Mouse (Mus musculus): ENCODE measurements at regions not wholly inside any gene's neighbourhood (a gene's known extent, or its start where the extent isn't known, plus 50 kb on each side); places are given as distances from the start of the nearest gene placed in this dataset.

DNA sequence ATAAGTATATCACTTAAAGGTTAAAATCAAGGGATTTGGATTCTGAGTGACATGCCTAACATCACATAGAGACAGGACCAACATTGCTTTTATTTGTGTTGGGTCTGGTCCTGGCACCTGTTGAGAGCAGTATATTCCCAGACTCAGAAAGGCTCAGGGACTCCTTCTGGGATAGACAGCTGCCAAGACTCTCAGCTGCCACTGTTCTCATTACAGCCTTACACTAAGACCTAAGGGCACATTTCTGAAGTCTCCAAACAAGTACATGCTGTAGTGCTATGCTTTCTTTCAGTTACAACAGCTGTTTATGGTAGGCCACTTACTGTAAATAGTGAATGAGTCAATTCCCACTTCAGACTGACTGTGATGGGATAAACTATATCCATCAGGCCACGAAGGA lies 77.7 kb upstream of the Fam13a start:
- in situ Hi-C loops (cut with MboI; ENCODE audit: low pct_ligation_motif_present, low pct_unique_long_range_greater_than_20kb, low sequenced_read_pairs) = no loop called here
- dilution Hi-C loops (cut with MboI; ENCODE audit: extremely low pct_ligation_motif_present, extremely low pct_unique_long_range_greater_than_20kb, low sequenced_read_pairs) = no loop called here

DNA sequence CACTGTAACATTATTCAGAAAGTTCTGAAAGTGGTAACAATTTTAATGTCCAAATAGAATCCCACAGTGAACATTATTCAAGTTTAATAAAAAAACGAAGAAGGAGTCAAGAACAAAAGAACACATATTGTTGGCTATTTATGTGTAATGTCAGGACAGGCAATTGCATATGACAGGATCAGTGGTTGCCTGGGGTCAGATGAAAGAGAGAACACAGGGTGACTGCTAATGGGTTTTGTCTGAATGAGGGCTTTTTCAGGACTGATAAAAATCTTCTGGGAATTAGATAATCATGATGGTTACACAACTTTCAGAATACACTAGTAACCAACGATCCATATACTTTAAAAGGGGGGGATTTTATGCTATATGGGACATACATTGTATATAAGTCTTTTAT lies 79.6 kb upstream of the Fam13a start:
- no peak overlapping the region for H3K27ac ChIP-seq (ENCODE audit: insufficient read depth, low read depth)
- H3K4me2 ChIP-seq (ENCODE audit: insufficient read depth, low read depth, poor library complexity, severe bottlenecking) = no peak overlapping the region
- H3K36me3 ChIP-seq (replicated peaks in 1 of 2; ENCODE audit: control insufficient read depth in 1 of 2, insufficient read depth in 1 of 2, low read length in 1 of 2) = no peaks in the 10 kb centered on the region
- H3K27me3 ChIP-seq (replicated peaks) = no peaks in the 10 kb centered on the region
- H3K9me3 ChIP-seq (replicated peaks; ENCODE audit: low read length) = no peaks in the 10 kb centered on the region
- dilution Hi-C loops (cut with MboI; ENCODE audit: extremely low pct_ligation_motif_present, extremely low pct_unique_long_range_greater_than_20kb, low sequenced_read_pairs) (no loop called here), in situ Hi-C loops (cut with MboI; ENCODE audit: low pct_ligation_motif_present, low pct_unique_long_range_greater_than_20kb, low sequenced_read_pairs) (no loop called here)
- no peak overlapping the region for H3K9ac ChIP-seq (ENCODE audit: insufficient read depth, low read depth)
- DNase-seq (ENCODE audit: extremely low read depth) = no peak
- no peaks in the 10 kb centered on the region for H3K4me1 ChIP-seq (ENCODE audit: control insufficient read depth in 1 of 2, insufficient read depth in 2 of 2)
- H3K79me2 ChIP-seq (replicated peaks; ENCODE audit: control insufficient read depth, extremely low read depth, insufficient read depth, poor library complexity, severe bottlenecking) = no peaks in the 10 kb centered on the region
- no peak overlapping the region for H3K4me3 ChIP-seq (replicated peaks in 1 of 3; ENCODE audit: low read depth in 2 of 3, low read length in 2 of 3, poor library complexity in 1 of 3)
- TF ChIP-seq JUND (conservative IDR thresholded peaks at IDR 0.05; ENCODE audit: low read depth, low read length) = no peak
- no peak for TF ChIP-seq ETS1 (conservative IDR thresholded peaks at IDR 0.05; ENCODE audit: low read depth, low read length)
- no peak for TF ChIP-seq CTCF (conservative IDR thresholded peaks at IDR 0.05 in 1 of 2, IDR thresholded peaks at IDR 0.05 in 1 of 2; ENCODE audit: low read depth in 2 of 2, low read length in 2 of 2)
- TF ChIP-seq MYC (IDR thresholded peaks at IDR 0.05; ENCODE audit: low read depth, low read length) = no peak
- TF ChIP-seq KAT2A (IDR thresholded peaks at IDR 0.05; ENCODE audit: insufficient replicate concordance, low read length) = no peak
- TF ChIP-seq TCF12 (IDR thresholded peaks at IDR 0.05; ENCODE audit: low read depth, low read length) = no peak
- no peak for TF ChIP-seq ZC3H11A (IDR thresholded peaks at IDR 0.05; ENCODE audit: low read depth, low read length)
- no peak for TF ChIP-seq EP300 (IDR thresholded peaks at IDR 0.05; ENCODE audit: low read length)
- no peak for TF ChIP-seq CHD1 (IDR thresholded peaks at IDR 0.05; ENCODE audit: low read depth, low read length)
- TF ChIP-seq PAX5 (IDR thresholded peaks at IDR 0.05; ENCODE audit: low read length) = no peak
- TF ChIP-seq BHLHE40 (IDR thresholded peaks at IDR 0.05; ENCODE audit: low read depth, low read length) = no peak
- TF ChIP-seq ELF1 (IDR thresholded peaks at IDR 0.05; ENCODE audit: low read depth, low read length) = no peak
- no peak for TF ChIP-seq RAD21 (IDR thresholded peaks at IDR 0.05; ENCODE audit: low read depth, low read length)

More for the DNA sequence above, 77.7 kb upstream of the Fam13a start:
- Histone ChIP-seq H3K27ac (ENCODE audit: insufficient read depth, low read depth) (no peak overlapping the region), H3K9me3 (replicated peaks; ENCODE audit: low read length) (no peaks in the 10 kb centered on the region), H3K9ac (ENCODE audit: insufficient read depth, low read depth) (no peak overlapping the region), H3K79me2 (replicated peaks; ENCODE audit: control insufficient read depth, extremely low read depth, insufficient read depth, poor library complexity, severe bottlenecking) (no peaks in the 10 kb centered on the region), H3K4me2 (ENCODE audit: insufficient read depth, low read depth, poor library complexity, severe bottlenecking) (no peak overlapping the region), H3K27me3 (replicated peaks) (no peaks in the 10 kb centered on the region), H3K4me3 (replicated peaks in 1 of 3; ENCODE audit: low read depth in 2 of 3, low read length in 2 of 3, poor library complexity in 1 of 3) (no peak overlapping the region), H3K36me3 (replicated peaks in 1 of 2; ENCODE audit: control insufficient read depth in 1 of 2, insufficient read depth in 1 of 2, low read length in 1 of 2) (no peaks in the 10 kb centered on the region), H3K4me1 (ENCODE audit: control insufficient read depth in 1 of 2, insufficient read depth in 2 of 2) (no peaks in the 10 kb centered on the region)
- DNase-seq (ENCODE audit: extremely low read depth) = no peak
- no peak for TF ChIP-seq MYC (IDR thresholded peaks at IDR 0.05; ENCODE audit: low read depth, low read length)

DNA sequence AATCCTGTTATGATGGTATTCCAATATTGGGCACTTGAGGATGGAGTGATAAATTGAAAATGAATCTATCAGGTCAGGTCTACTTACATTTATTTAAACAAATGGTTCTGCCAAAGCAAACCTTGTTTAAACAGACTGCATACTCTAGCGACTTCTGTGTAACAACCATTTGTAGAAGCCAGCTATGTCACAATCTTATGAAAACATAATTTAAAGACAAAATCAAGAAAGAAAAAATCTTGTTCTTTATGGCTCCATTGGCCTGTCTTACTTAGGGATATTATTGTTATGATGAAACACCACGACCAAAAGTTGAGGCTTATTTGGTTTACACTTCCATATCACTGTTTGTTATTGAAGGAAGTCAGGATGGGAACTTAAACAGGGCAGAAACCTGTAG lies 80.1 kb upstream of the Fam13a start:
- Histone ChIP-seq H3K4me1 (ENCODE audit: control insufficient read depth in 1 of 2, insufficient read depth in 2 of 2) (no peaks in the 10 kb centered on the region), H3K9ac (ENCODE audit: insufficient read depth, low read depth) (no peak overlapping the region), H3K9me3 (replicated peaks; ENCODE audit: low read length) (no peaks in the 10 kb centered on the region), H3K4me2 (ENCODE audit: insufficient read depth, low read depth, poor library complexity, severe bottlenecking) (no peak overlapping the region), H3K36me3 (replicated peaks in 1 of 2; ENCODE audit: control insufficient read depth in 1 of 2, insufficient read depth in 1 of 2, low read length in 1 of 2) (no peaks in the 10 kb centered on the region), H3K27me3 (replicated peaks) (no peaks in the 10 kb centered on the region), H3K27ac (ENCODE audit: insufficient read depth, low read depth) (no peak overlapping the region), H3K4me3 (replicated peaks in 1 of 3; ENCODE audit: low read depth in 2 of 3, low read length in 2 of 3, poor library complexity in 1 of 3) (no peak overlapping the region), H3K79me2 (replicated peaks; ENCODE audit: control insufficient read depth, extremely low read depth, insufficient read depth, poor library complexity, severe bottlenecking) (no peaks in the 10 kb centered on the region)
- no peak for DNase-seq (ENCODE audit: extremely low read depth)
- dilution Hi-C loops (cut with MboI; ENCODE audit: extremely low pct_ligation_motif_present, extremely low pct_unique_long_range_greater_than_20kb, low sequenced_read_pairs) = no loop called here
- in situ Hi-C loops (cut with MboI; ENCODE audit: low pct_ligation_motif_present, low pct_unique_long_range_greater_than_20kb, low sequenced_read_pairs) = no loop called here
- TF ChIP-seq ZKSCAN1 (IDR thresholded peaks at IDR 0.05; ENCODE audit: borderline replicate concordance, low read depth, low read length) = no peak
- TF ChIP-seq ETS1 (conservative IDR thresholded peaks at IDR 0.05; ENCODE audit: low read depth, low read length) = no peak
- no peak for TF ChIP-seq RAD21 (IDR thresholded peaks at IDR 0.05; ENCODE audit: low read depth, low read length)
- no peak for TF ChIP-seq CHD2 (IDR thresholded peaks at IDR 0.05; ENCODE audit: low read length)
- no peak for TF ChIP-seq HCFC1 (IDR thresholded peaks at IDR 0.05; ENCODE audit: low read depth, low read length)
- TF ChIP-seq UBTF (IDR thresholded peaks at IDR 0.05; ENCODE audit: low read depth, low read length) = no peak
- TF ChIP-seq SMC3 (IDR thresholded peaks at IDR 0.05; ENCODE audit: low read depth, low read length) = no peak
- TF ChIP-seq ZNF384 (IDR thresholded peaks at IDR 0.05; ENCODE audit: low read depth, low read length) = no peak
- no peak for TF ChIP-seq SIN3A (IDR thresholded peaks at IDR 0.05; ENCODE audit: low read length)
- no peak for TF ChIP-seq MXI1 (IDR thresholded peaks at IDR 0.05; ENCODE audit: low read depth, low read length)
- TF ChIP-seq MAX (IDR thresholded peaks at IDR 0.05; ENCODE audit: low read length) = no peak
- no peak for TF ChIP-seq ZMIZ1 (IDR thresholded peaks at IDR 0.05; ENCODE audit: low read depth, low read length)
- TF ChIP-seq GABPA (IDR thresholded peaks at IDR 0.05; ENCODE audit: insufficient replicate concordance, low read depth, low read length) = no peak

All from CH12.LX (cell line).